Mouse (Mus musculus) cerebellum, adult 11-12 months (tissue): ENCODE results near the gene Gm12569.

Experiments
- DNase-seq: peaks from one replicate; pipeline ENCODE4 v3.0.0; 2022

Gm12569 gene

DNA sequence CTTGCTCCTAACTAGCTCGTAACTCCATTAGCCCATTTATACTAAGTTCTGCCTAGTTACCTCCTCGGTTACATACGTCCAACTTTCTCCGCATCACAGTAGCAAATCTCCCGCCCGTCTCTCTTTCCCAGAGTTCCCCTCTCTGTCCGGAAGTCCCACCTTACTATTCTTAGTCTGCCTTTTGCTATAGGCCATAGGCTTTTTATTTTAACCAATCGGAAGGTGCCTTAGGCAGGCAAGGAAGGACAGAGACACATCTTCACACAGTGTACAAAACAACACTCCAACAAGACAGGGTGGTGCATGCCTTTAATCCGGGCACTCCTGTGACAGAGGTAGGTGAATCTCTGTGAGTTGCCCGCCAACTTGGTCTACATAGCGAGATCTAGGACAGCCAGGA, at the start of gene Gm12569:
Gene Gm12569 (plus strand): TSS at position 166 of the 400 bp plus-strand sequence.
- no peak for DNase-seq

DNA sequence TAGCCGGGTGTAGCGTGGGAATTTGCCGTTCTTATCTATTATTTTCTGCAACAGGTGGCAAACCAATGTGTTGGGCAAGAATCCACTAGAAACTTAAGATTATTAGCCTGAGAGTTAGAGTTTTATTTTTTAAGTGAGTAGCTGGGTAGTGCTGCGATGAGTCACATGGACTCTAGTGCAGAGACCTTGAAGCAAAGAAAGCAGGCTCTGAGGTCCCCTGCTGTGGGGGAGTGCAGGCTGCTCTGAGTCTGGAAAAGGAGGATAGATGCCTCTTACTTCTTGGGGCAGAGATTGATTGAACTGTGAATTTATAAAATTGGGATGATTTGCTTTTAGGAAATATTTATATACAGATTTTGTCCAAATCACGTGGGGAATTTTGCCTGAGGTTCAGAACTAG, 17.5 kb upstream of the Gm12569 start:
- DNase-seq: no peak

DNA sequence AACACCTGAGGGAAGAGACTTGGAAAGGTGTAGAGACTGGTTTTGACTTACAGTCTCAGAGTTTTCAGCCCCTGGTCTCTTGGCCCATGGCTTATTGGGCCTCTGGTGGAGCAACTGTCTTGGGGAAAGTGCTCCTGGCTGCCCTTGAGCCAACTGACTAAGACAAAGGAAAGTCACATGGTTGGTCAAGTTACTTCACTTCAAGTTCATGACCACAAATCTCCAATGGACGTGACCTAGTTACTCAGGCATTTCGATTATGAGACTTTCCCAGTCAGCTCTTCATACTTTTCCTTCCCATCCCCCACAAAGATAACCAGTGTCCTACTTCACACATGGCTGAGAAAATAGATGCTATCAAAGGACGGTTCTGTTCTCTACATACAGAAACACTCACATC, 12.5 kb upstream of the Gm12569 start:
- DNase-seq: no peak

DNA sequence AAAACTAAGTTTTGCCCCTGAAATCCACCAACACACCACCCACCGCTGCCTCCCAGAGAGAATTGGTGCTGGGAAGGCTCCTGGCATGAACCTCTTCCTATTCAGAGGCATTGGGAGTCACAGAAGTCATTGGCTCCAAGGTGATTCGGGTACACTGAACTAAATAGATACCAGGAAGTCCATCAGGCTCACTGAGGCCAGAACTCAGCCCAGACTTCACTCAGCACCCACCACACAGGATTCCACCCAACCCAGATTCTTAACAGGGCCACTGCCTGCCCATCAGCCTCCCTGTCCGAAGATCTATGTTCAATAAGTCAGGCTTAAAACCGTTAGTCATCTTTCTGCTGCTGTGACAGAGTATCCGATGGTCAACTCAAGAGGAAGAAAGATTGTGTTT, 8.8 kb upstream of the Gm12569 start:
- no peak for DNase-seq

DNA sequence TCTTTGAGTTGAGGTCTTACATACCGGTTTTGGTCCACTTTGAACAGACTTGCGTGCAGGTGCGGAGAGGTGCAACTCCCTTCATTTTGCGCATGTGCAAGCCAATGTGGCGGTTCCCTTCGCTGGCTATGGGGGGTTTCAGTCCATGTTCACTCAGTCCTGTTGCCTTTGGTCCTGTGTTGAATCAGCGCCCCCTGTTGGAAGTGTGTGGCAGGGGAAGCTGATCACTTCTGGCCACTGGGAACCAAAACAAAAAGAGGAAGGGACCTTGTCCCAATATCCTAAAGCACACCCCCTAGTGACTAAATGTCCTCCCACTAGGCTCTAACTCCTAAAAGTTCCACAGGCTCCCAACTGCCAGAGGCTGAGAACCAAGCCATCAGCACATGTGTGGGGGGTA, 6.3 kb upstream of the Gm12569 start:
- no peak for DNase-seq

DNA sequence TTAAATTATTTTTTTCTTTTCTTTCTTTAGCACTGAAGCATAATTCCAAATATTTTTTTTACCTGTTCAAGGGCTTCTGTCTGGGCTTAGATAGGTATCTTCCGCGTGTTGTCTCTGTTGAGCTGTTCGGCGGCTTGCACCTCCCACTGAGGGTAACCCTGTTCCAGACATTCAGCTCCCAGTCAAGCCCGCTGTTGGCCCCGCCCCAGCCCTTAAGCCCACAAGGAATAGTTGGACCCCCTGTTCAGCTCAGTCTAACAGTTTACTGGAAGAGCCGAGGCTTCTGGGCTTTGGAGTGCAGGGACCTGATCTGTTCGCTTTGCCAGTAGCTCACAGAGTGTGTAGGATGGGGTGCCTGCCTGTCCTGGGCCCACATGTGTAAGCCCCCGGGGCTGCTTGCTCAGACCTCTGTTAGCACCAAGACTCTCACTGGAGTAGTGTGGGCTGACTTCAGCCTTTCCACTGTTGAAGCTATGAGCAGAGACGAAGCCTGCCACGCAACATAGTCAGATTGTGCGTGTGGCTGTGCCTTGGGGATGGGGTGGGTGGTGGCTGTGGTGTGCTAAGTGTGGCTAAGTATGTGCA, 785 bp upstream of the Gm12569 start:
- DNase-seq: no peak

DNA sequence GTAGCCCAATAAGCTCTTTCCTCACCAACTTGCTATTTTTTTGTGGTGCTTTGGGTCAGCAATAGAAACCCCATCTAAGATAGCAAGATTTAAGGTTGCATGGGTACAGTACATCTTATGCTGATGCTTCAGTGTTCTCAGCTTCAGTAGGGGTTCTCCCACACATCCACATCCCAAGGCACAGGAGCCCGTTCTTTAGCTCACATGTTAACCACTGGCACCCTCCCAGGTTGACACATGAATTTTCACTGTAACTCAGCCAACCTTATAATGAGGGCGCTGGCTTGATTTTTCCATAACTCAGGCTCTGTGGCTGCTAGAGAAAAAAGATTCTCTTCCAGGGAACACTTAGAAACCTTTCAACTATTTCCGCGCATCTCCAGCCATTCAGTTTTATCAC, 6.8 kb downstream of the Gm12569 start:
- no peak for DNase-seq

DNA sequence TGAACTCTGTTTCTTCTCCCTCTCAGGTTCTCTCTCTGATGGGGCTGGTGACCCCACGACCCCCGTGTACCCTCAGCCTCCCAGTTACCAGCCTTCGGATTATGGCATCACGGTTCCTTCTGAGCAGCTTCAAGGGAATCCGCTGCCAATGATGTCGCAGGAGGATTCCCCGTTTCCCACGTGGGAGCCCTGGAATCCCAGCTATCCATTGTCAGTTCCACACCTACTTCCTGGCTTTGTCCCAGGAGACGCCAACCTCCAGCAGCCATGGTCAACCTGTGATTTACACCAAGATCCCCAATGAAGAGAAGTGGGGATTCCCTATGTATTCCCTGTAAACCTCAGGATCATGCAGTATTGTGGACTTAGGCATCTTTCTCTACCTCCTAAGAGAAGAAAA, 14.4 kb downstream of the Gm12569 start:
- DNase-seq: no peak

DNA sequence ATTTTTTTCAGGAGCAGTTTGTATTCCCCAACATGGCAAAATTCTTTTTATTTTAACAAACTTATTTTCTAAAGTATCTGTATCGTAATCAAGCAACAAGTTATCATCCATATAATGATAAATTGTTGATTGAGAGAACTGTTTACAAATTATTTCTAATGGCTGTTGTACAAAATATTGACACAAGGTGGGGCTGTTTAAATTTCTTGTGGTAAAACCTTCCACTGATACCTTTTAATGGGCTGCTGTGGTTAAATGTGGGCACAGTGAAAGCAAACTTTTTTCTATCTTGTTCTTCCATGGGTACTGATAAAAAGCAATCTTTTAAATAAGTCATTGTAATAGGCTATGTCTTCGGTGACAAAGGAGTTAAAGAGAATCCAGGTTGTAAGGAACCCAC, 22.6 kb downstream of the Gm12569 start:
- DNase-seq: no peak

DNA sequence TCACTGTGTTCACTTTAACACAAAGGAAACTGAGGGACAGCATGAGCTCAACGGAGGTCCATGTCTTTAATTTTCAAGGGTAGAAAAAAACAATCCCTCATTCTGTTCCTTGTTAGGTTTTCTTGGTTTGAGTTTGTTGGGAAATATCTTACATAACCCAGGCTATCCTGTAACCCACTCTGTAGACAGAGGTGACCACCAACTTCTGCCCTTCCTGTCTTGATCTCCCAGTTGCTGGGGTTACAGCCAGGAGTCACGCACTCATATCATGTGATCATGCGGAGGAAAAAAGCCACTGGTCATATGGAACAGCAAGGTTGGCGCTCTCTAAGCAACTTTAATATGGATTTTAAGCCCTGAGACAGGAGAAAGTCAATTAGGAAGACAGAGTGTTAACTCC, 36.7 kb downstream of the Gm12569 start:
- DNase-seq: no peak

DNA sequence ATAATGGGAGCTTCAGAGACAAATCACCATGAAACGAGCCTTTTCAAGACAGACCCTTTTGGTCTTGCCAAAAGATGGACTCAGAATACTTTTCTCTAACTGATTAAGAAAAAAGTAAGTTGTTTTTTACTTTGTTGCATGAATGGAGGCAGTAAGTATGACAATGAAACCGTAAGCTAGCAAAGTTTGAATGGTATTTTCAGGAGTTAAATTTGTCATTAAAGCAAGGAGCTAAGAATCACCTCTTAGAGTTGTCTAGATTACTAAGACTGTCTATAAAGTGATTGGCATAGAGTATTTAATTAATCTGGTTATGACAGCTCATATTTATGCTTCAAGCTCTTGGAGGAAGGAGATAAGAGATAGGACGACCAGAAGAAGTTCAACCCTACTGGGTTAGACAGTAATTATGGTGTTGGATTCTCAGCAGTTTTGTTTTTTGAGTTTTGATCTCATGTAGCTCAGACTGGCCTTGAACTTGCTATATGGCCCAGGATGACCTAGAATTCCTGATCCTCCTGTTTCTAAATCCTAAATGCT, 41.5 kb downstream of the Gm12569 start, which contains the start of gene Clk4:
Gene Clk4 (plus strand): TSS at position 51 of the 540 bp plus-strand sequence.
- no peak for DNase-seq

DNA sequence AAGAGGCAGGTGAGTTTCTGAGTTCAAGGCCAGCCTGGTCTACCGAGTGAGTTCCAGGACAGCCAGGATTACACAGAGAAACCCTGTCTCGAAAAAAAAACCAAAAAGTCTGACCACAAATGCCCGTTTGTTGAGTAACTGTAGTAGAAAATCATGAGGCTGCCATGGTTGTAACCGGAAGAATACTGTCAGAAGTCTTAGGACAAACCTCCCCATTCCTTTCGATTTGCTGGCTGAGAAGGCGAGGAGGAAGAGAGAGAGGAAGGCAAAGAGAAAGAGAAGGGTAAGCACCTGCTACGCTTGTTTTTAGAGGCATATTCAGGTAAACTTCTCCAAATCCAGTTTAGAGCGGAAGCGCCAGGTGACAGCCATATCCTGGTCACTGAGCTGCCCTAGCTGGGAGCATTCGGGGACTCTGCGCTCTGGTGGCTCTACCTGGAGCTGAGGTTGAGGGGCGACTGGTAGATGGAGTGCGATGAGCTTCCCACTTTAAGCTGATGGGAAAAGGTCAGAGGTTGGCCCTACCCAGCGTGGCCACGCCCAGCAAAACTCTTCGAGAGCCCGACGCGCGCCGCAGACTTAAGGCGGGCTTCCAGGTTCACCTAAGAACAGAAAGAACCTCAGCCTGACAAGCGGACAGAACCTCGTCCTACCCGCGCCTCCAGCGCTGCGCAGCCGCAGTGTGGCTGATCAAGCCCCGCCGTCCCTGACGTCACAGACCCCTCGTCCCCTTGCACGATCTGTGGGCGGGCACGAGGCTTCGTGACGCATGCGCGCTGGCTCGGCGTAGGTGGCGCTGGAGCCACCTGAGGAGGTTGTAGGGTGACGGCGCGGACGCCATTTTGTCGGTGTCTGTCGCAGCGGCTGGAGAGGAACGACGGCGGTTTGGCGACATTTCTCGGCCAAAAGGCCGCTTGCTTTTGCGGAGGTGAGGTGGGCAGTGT, 42.3 kb downstream of the Gm12569 start, which contains the start of gene BC049762:
Gene BC049762 (minus strand): TSS at position 705 of the 944 bp plus-strand sequence.
- peak; percentile 99 for DNase-seq

DNA sequence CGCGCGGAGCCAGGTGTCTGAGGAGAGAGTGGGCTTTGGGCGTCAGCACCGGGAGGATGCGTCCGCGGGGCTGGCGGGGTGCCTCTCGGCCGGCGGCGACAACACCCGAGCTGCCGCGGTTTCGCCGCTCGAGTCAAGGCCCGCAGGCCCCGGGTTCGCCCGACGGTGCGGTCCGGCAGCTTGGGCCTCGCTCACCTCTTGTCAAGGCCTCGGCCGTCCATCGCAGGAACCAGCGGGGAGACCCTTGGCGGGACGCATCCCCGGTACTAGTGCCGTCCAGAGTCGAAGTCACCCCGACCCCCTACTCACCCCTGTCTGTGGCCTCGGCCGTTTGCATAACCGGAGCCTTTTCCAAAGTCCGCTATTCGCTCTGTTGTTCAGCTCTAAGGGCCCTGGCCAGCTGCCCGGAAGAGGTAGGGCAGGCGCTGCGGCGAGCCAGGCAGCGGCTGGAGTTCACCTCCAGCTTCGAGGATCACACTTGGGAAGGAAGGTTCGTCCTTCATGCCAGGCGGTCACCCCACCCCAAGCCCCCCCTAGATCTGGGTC, 43.1 kb downstream of the Gm12569 start:
- peak; percentile 70 for DNase-seq

DNA sequence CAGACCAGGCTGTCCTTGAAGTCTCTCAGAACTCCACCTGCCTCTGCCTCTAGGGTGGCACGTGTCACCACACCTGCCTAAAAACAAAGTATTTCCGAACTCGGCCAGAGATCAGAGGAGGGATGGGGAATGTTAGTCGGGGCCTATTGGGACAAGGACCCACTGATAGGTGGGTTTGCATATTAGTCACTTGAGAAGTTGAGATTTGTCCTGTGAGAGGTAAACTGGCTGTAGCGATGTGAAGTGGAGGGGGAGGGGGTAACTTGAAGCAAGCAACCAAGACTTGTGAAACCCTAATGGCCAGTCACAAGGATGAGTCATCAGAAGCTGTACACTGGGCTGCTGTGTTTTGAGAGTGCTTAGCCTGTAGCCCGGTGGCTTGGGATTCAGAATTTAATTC, 44.1 kb downstream of the Gm12569 start:
- DNase-seq: peak; percentile 20

DNA sequence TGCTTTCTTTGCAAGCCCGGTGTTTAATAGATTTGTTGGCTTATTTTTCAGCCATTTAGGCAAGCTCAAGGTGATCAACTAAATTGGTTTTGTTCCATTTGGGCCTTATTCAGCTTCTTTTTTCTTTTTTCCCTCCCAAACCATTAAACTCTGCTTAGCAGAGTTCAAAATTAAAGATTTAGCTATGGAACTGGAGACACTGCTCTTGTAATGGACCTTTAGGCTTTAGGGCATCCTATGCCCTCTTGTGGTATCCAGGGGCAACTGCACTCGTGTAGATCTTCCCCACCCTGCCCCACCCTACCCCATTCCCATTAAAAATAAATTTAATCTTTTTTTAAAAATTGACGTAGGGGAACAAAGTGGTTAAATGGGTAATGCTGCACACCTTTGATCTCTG, 45.1 kb downstream of the Gm12569 start:
- no peak for DNase-seq

DNA sequence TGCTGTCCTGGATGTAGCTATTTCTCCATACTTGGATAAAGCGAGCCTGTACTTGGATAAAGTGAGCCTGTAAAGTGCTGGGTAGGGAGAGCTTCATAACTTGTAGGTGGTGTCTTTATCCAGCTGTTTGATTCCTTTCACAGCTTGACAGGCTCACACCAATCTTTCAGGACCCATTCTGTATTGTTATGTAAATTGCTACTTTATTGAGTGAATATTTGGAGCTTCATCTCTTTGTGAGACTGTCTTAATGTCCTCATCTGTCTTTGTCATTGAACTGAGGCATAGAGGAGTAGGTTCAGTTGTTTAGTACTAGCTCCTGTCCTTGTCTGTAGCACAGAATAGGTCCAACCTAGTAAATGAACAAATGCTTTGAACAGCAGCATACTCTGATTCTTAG, 54.1 kb downstream of the Gm12569 start:
- DNase-seq: no peak
